Mouse (Mus musculus) 3T3-L1 (cell line): ENCODE data around the gene Tnfrsf12a.

Source experiments
- DNase-seq: peaks from one replicate; pipeline ENCODE4 v3.0.0-alpha.2; 2015; ENCODE audit warnings: low read depth, low spot score

Tnfrsf12a gene

DNA sequence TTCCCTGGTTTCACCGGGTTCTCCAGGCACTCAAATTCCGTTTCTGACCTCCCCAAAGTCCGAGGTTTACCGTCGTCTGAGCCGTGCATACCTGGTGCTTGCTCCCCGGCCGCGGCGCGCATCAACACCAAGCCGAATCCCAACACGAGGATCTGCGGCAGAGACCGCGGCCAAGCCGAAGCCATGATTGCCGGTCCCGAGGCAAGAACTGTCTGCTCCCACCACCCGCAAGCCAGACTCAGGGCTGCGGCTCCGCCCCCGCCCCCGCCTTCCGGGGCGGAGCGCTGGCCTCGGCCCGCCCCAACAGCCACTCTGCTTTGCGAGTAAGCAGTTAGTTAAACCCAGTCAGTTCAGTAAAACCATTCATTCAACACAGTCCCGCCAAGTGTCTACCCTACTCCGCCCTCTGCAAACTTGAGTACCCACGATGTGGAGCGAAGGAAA lies at the start of gene Tnfrsf12a:
Tnfrsf12a (minus strand) TSS at position 233 of the 444 bp plus-strand sequence.
- DNase-seq: peak; percentile 91

DNA sequence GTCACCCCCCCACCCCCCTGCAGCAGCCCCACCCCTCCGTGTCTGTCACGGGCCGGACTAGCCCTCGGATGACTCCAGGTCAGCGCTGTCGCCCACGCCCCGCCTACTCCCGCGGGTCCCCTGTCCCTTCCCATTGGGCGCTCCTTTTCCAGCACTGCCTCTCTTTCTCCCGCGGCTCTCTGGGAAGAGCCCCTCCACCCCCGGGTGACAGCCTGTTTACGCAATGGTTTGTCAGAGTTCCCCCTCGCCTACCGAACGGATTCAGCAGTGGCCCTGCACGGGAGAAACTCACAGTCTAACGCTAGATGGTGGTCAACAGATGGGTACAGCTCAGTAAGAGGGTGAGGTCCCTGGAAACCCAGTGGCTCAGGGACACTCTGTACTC lies 49.5 kb upstream of the Tnfrsf12a start:
- DNase-seq: peak; percentile 66

DNA sequence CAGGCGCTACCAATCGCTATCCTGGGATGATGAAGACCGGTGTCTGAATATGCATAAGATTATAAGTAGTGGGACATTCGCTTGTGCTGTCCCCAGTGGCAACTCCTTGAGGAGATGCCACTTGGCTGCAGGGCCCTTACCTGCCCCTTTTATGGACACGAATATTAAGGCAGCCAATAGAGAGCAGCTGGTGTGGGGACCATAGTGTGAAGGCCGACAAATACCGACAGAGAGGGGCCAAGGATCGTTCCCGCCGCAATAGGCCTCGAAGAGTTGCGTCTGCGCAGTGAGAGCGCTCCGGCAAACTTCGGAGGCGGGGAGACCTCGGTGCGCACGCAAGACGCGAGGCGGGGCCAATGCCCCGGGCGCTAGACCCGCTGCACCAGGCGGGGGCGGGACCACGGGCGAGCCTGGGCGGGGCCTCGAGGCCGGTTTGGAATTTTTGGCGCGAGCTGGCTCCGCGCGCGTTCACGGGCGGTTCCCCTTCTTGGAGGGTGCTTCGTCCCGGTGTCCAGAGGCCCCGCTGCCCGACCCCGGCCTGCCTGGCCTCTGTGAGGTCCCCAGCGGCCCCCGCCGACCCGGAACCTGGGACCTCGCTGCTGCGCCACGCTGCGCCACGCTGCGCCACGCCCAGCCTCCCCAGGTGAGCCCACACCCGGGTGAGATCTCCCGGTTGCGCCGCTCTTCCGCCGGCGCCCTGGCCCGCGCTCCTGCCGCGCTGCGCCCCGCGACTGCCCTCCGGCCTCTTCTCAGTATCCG lies 48.9 kb upstream of the Tnfrsf12a start, which contains the start of gene Pkmyt1:
Pkmyt1 (plus strand) TSS at position 338 of the 759 bp plus-strand sequence.
- DNase-seq: peak; percentile 95

DNA sequence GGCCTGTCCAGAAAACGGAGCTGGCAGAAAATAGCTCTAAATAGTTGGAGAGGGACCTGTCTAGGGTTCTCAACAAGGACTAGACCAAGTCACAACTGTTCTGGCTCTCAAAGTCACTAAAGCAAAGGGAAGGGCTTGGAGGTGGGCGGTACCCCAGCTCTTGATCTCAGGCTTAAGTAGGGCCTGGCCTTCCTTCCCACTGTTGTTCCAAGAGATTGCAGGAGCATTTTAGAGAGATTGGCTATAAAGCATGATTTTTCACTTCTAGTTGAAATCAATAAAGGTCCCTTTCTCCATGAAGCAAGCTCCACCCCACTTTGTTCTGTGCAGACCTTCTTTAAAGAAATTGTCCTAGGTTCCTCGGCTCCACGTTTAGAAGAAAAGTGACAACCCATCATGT lies 48.2 kb upstream of the Tnfrsf12a start:
- DNase-seq: peak; percentile 57

DNA sequence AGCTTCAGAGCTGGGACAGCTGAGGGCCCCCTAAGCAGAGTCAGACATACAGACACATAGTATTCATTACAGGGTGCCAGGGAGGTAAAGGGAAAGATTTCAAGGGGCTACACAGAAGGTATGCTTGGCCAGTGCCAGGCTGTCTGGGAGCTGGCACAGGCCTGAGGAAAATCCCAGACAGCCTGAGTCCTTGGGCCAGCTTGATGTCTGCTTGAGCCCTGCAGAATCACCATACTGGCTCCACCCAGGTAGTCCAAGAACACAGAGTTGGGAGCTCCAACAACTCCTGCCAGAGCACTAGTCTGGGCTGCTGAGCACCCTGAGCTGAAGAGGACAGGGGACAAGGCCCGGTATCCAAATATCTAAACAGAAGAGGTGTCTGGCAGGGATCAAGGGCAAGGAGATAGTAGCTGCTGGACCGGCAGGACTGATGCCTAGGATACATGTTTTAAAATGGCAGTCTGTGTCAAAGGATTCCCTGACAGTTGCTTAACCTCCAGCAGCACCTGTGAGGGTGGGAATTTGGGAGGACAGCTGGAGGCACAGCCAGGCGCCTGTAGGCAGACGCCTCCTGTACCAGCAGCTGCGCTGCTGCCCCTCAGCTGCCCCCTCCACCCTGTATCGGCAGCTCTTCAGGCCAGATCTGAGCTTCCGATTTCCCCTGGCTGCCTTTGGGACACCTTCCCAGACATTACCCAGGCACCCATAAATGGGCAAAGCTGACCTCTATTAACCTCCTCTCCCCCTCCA lies 45.3 kb upstream of the Tnfrsf12a start, which contains the start of gene 1520401A03Rik:
1520401A03Rik (minus strand) TSS at position 408 of the 750 bp plus-strand sequence.
- no peak for DNase-seq

DNA sequence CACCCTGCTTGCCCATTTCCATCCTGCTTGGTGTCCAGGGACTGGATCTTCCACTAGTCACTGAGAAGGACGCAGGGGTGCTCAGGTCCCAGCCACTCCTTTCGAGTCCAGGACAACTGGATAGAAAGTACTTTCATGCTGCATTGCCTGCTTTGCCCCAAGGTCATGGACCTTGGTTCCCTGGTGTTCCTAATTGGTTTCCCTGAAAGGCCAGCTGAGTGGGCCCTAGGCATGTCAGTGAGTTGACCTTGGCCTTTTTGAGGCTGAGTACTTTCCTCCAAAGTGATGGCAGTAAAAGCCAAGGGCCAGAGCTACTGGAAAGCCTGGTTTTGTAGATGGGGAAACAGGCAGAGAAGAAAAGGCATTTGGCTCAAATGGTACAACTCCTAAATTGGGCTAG lies 44.6 kb upstream of the Tnfrsf12a start:
- no peak for DNase-seq

DNA sequence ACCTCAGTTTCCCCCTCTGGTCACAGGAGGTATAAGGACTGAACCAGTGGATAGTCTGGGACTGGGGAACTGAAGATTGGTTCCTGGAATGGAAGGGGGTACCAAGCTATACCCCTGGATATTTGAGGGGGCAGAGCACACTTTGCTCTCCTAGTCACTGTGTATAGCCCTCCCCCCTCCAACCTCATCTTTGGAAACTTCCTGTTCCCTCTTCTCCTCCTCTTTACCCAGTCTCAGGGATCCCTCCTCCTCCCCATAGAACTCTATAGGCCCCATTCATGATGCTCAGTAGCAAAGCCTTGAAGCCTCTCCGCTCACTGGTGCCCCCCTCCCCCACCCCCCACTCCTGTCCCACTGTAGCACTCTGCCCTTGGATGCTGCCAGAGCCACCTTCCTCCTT lies 42.2 kb upstream of the Tnfrsf12a start:
- DNase-seq: no peak

DNA sequence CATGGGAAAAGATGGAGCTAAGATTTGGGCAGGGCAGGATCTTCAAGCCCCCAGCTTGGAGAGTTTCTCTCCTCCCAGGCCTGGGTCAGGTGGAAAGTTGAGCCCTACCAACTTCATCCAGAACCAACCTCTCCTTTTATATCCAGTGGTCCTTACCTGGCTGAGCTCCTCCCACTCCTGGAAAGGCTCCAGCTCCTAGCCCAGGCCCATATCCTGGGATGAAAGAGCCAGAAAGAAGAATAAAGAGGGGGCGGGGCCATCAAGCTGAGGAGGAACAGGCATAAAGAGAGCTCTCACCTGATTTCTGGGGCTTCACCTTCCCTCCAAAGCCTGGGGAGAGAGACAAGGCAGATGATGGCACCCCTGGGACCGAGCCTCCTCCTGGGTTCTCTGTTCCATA lies 39.7 kb upstream of the Tnfrsf12a start:
- no peak for DNase-seq

DNA sequence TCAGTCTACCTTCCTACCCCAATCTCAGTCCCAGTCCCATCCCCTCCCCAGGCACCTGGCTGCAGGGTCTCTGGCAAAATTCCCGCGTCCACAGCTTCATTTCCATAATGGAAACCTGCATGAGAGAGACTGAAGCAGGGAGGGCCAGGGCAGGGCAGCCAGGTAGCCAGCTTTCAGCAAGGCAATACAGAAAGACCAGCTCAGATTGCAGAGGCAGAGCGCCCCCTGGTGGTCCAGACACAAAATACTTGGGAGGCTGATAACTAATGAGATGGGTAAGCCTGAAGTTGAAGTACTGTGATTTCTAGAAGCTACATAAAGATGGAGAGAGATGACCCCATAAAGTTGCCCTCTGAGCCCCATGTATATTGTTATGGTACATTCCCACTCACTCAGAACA lies 28.9 kb upstream of the Tnfrsf12a start:
- peak; percentile 91 for DNase-seq

DNA sequence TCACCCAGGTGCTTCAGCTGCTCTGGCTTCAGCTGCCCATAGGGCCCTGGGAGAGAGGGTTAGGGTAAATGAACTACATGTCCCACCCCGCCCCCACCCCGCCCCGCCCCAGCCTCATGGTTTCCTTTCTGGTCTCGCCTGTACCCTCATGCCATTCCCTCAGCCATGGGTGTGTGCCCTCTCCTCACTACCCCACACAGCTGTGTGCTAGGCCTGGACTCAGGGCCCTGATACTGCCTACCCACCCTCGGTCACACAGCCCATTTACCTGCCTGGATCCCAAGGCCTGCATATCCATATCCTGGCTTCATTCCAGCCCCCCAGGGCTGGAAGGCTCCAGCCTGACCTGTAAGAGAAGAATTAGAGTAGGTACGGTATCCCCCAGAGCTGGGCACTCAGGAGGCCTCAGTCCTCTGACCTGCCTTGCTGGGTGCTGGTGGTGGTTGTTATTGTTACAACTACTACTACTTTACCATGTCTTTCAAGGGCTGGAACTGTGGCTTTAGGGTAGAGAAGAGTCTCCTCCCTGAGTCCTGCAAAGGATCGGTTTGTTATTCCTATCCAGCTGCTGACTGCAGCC lies 28.3 kb upstream of the Tnfrsf12a start:
- no peak for DNase-seq

DNA sequence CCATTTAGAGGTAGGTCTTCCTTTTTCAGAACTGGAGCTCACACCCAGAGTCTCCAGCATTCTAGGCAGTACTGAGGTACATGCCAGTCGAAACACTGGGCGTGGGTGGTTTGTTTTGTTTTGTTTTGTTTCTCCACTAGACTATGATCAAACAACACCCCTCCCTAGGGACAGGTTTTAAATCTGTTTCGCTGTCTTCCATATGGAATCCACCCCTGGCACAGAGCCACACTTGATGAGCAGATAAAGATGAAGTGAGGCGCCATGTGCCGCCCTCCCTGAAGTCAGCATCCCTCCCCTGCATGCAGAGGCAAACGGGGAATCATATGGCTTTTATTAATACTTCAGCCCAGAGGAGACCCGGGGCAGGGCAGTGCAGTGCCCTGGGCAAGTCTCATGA lies 27.5 kb upstream of the Tnfrsf12a start:
- peak; percentile 64 for DNase-seq

DNA sequence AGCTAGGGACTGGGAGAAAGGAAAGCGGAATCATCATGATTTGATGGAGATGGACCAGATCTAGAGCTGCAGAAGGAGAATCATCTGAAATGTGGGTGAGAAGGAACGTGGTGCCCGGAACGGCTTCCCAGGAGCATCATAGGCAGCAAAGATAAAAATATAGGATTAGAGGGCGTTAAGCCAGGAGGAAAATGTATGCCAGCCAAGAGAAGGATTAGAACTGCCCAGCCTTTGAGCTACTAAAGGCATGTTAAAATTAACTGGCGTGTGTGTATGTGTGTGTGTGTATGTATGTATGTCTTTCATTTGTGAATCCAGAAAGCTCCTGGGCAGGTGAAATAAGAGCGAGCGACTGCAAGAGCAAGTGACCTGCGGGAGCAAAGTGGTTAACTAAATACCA lies 26.0 kb upstream of the Tnfrsf12a start:
- DNase-seq: no peak

DNA sequence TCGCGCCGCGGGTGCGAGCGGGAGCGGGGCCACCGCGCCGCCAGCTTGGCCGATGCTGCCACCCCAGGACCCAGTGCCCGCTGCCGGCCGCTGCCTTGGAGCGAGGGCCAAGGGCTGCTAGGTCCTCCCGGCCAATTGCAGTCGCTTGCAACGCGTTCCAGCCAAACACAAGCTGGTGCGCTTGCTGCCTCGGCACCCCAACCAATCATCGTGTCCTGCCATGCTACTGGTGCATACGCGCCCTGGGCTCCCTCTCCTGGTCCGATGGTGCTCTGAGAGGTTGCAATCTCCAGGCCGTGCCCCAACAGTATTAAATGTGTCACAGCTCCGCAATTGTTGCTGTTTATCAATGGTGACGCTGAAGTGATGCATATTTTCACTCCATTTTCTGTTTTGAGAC lies 22.8 kb upstream of the Tnfrsf12a start:
- DNase-seq: peak; percentile 99

DNA sequence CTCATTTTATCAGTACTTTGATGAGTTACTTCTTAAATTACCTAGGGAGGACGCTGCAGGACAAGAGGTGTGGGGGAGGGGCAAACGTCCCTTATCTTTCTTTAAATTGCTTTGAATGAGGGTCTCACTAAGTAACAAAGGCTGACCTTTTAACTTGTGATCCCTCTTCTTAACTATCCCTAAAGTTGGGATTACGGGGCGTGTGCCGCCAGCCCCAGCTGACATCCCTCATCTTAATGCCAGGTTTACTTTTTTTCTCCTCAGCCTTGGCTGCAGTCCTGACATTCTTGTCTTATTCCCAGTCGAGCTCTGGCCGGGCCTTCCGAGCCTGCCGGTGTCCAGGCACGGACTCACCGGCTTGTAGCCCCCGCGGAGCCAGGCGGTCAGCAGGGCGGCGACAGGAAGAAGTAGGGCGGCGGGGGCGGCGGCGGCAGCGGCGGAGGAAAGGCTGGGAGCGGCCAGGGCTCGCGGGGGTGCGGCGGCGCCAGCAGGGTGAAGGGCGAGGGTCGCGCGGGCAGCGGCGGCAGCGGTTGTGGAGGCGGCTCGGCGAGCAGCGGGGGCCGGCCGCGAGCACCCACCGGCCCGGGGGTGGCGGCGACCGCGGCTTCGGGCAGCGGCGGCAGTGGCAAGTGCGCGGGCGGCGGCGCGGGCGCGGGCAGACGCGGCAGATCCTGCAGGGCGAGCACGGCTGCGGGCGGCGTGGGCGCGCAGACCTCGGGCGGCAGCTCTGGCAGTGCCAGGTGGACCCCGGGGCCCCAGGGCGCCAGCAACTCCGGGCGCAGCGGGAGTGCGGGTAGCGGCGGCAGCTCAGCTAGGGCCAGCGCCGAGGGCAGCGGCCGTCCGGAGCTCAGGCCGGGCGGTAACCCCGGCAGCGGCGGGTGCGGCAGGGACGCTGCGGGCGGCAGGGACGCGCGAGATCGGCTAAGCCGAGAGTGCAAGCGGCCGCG lies 22.1 kb upstream of the Tnfrsf12a start:
- DNase-seq: peak; percentile 62

DNA sequence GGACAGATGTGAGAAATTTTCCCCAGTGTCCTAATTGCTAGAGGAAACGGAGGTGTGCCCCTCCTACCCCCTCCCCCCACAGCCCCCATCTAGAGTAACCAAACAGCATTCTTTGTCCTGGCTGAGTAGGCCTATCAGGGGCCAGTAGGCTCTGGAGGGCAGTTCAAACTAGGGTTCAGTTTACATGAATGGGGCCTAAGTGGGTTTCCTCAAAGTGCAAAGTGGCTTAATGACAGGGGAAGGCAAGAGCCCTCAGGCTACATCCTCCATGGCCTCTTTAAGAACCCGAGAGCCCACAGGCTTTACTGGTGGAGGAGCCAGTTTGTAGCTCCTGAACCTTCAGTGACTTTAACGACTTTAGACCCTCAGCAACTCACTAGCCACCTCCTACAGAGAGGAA lies 18.5 kb upstream of the Tnfrsf12a start:
- DNase-seq: no peak

DNA sequence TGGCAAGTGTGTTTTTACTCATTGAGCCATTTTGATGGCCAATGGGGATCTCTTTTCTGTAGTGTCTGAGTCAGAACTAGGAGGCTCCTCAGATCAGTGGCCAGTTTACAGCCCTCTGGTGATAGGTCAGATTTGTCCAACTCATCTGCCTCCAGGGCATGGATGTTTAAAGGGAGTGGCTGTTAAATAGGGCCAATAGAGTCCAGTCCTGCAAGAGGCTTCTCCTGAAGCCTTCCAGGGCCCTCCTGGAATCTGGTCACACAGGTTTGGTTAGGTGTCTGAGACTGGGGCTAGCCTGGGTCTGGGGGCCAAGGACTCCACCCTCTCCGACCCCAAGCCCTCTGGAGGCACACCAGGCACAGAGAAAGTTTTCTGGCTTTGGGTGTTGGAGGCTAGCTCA lies 17.2 kb upstream of the Tnfrsf12a start:
- DNase-seq: peak; percentile 98

DNA sequence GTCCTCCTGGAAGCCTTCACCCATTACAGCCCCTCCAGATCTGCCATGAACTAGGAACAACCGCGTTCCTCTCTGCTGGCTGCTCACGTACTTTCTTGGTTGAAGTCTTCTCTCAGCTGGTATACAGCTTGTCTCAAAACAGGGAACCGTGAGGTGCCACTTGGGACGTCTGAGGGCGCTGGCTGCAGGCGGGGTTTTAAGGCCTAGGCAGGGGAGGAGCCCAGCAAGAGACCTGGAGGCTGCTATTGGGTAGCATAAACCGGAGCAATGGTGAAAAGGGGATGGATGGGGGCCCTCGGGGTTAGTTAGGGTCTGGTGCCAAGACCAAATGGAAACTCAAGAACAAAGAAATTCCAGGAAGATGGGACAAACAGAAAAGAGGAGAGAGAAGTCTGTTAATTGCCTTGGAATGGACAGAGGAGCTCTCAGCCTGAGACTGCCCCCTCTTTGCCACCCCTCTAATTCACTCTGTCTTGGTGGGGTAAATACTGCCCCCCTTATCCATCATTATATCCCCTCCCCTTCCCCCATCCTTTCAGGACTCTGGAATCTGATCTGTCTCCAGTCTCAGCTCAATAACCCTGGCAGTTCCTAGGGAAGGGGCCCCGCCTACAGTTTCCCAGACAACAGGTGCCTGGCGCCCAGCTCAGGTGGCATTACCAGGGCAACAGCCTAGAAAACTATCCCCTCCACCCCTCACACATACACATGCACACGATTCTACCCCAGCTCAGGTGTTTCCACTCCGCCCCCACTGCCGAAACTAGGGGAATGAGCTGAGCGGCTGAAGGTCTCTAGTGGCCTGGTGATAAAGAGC lies 6.8 kb upstream of the Tnfrsf12a start, which contains the start of gene Cldn9:
Cldn9 (minus strand) TSS at position 171 of the 817 bp plus-strand sequence.
- DNase-seq: no peak

DNA sequence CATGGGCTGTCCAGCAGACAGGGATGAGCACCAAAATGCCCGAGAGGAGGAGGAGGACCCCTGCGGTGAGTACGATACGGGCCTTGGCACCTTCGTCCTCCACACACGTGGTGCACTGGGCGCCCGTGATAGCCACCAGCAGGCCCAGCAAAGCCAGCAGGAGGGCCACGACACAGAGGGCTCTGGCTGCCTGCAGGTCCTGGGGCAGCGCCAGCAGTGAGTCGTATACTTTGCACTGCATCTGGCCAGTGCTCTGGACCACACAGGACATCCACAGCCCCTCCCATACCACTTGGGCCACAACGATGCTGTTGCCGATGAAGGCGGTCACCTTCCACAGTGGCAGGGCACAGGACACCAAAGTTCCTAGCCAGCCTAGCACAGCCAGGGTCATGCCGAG lies 6.0 kb upstream of the Tnfrsf12a start:
- DNase-seq: peak; percentile 87

DNA sequence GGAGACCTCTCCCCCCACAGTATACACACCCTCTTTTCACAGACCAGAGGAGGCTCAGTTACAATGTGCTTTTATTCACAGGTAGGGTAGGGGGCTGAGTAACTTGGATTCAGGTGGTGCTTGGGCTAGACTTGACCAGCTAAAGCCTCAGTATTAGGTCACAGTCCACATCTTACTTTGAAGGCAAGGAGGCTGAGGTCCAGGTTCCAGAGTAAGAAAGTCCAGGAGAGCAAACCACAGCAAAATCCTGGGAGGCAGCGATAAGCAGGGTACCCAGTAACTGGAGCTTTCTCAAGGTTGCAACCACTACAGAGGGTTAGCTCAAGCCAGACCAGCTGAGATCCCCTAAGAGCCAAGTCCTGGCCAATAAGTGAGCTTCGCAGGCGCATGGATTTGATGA lies 5.3 kb upstream of the Tnfrsf12a start:
- no peak for DNase-seq

DNA sequence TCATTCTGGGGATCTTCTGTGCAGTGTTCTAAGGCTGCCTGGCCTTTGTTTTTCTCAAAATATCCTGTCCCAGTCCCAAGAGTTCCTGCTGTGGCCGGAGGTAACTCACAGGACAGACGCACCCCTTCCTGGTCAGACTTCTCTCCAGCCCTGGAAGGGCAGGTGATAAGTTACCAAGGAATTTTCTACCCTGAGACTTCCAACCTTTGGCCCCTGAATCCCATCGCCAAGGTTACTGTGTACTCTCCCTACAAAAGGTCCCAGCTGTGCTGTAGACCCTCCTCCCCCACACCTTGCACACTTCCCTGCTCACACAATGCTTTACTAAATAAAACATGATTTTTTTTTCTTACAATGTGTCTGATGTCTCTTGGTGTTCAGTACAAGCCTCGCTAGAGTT lies 4.8 kb upstream of the Tnfrsf12a start:
- no peak for DNase-seq
